Mouse (Mus musculus): ENCODE measurements at regions not wholly inside any gene's neighbourhood (a gene's known extent, or its start where the extent isn't known, plus 50 kb on each side); places are given as distances from the start of the nearest gene placed in this dataset.

- Histone ChIP-seq H3K27ac (replicated peaks) (no peak overlapping the region), H3K9me3 (ENCODE audit: control insufficient read depth, low read length) (no peaks in the 10 kb centered on the region), H3K27me3 (ENCODE audit: control insufficient read depth, insufficient read depth, low read length) (no peaks in the 10 kb centered on the region), H3K4me2 (replicated peaks; ENCODE audit: low read depth) (no peak overlapping the region), H3K4me1 (replicated peaks; ENCODE audit: control insufficient read depth, insufficient read depth) (no peaks in the 10 kb centered on the region), H3K9ac (ENCODE audit: low read length) (no peak overlapping the region), H3K36me3 (ENCODE audit: control insufficient read depth, insufficient read depth, low read length) (no peaks in the 10 kb centered on the region), H3K4me3 (ENCODE audit: low read depth, low read length) (no peak overlapping the region)
- ATAC-seq (ENCODE audit: low FRiP score, low TSS enrichment) (no peak), DNase-seq (ENCODE audit: low spot score) (no peak)
- WGBS, result 77% methylated on average over 3 of the region's 3 CpGs
- TF ChIP-seq CTCF (IDR thresholded peaks at IDR 0.05; ENCODE audit: low read depth) (no peak), EP300 (optimal IDR thresholded peaks at IDR 0.05) (no peak)
Observed at GRCm38 (mm10) chr13:119314356-119314755, 114.0 kb upstream of the Paip1 start.

GRCm38 (mm10) chr13:119318358-119318757 lies 110.0 kb upstream of the Paip1 start:
- H3K9me3 ChIP-seq (ENCODE audit: control insufficient read depth, low read length), result no peaks in the 10 kb centered on the region
- ATAC-seq (ENCODE audit: low FRiP score, low TSS enrichment), result no peak
- WGBS, result 76% methylated on average over 1 of the region's 1 CpGs

GRCm38 (mm10) chr13:119325510-119325909 lies 102.9 kb upstream of the Paip1 start:
- Histone ChIP-seq H3K4me1 (replicated peaks; ENCODE audit: control insufficient read depth, insufficient read depth) (no peaks in the 10 kb centered on the region), H3K4me3 (ENCODE audit: low read depth, low read length) (no peak overlapping the region), H3K27me3 (ENCODE audit: control insufficient read depth, insufficient read depth, low read length) (no peaks in the 10 kb centered on the region), H3K9ac (ENCODE audit: low read length) (no peak overlapping the region), H3K9me3 (ENCODE audit: control insufficient read depth, low read length) (no peaks in the 10 kb centered on the region), H3K36me3 (ENCODE audit: control insufficient read depth, insufficient read depth, low read length) (no peaks in the 10 kb centered on the region), H3K27ac (replicated peaks) (no peak overlapping the region), H3K4me2 (replicated peaks; ENCODE audit: low read depth) (no peak overlapping the region)
- 88% methylated on average over 2 of the region's 2 CpGs for WGBS
- no peak for DNase-seq (ENCODE audit: low spot score)
- ATAC-seq (ENCODE audit: low FRiP score, low TSS enrichment), result no peak
- no peak for TF ChIP-seq EP300 (optimal IDR thresholded peaks at IDR 0.05)
- no peak for TF ChIP-seq CTCF (IDR thresholded peaks at IDR 0.05; ENCODE audit: low read depth)

More at GRCm38 (mm10) chr13:119318358-119318757, 110.0 kb upstream of the Paip1 start:
- no peak for DNase-seq (ENCODE audit: low spot score)
- no peaks in the 10 kb centered on the region for H3K27me3 ChIP-seq (ENCODE audit: control insufficient read depth, insufficient read depth, low read length)
- no peaks in the 10 kb centered on the region for H3K36me3 ChIP-seq (ENCODE audit: control insufficient read depth, insufficient read depth, low read length)
- TF ChIP-seq EP300 (optimal IDR thresholded peaks at IDR 0.05), result no peak
- peak; percentile 74 for TF ChIP-seq CTCF (IDR thresholded peaks at IDR 0.05; ENCODE audit: low read depth)
- H3K4me1 ChIP-seq (replicated peaks; ENCODE audit: control insufficient read depth, insufficient read depth), result no peaks in the 10 kb centered on the region
- H3K4me2 ChIP-seq (replicated peaks; ENCODE audit: low read depth), result no peak overlapping the region
- no peak overlapping the region for H3K4me3 ChIP-seq (ENCODE audit: low read depth, low read length)
- no peak overlapping the region for H3K27ac ChIP-seq (replicated peaks)
- H3K9ac ChIP-seq (ENCODE audit: low read length), result no peak overlapping the region

- TF ChIP-seq EP300 (optimal IDR thresholded peaks at IDR 0.05), result no peak
- no peak for TF ChIP-seq CTCF (IDR thresholded peaks at IDR 0.05; ENCODE audit: low read depth)
- WGBS, result 80% methylated on average over 5 of the region's 5 CpGs
- H3K4me2 ChIP-seq (replicated peaks; ENCODE audit: low read depth), result no peak overlapping the region
- H3K9ac ChIP-seq (ENCODE audit: low read length), result no peak overlapping the region
- ATAC-seq (ENCODE audit: low FRiP score, low TSS enrichment) (no peak), DNase-seq (ENCODE audit: low spot score) (no peak)
- no peak overlapping the region for H3K27ac ChIP-seq (replicated peaks)
- no peaks in the 10 kb centered on the region for H3K27me3 ChIP-seq (ENCODE audit: control insufficient read depth, insufficient read depth, low read length)
- H3K4me3 ChIP-seq (ENCODE audit: low read depth, low read length), result no peak overlapping the region
- no peaks in the 10 kb centered on the region for H3K36me3 ChIP-seq (ENCODE audit: control insufficient read depth, insufficient read depth, low read length)
- no peaks in the 10 kb centered on the region for H3K9me3 ChIP-seq (ENCODE audit: control insufficient read depth, low read length)
- H3K4me1 ChIP-seq (replicated peaks; ENCODE audit: control insufficient read depth, insufficient read depth), result no peaks in the 10 kb centered on the region
Observed at GRCm38 (mm10) chr13:119326877-119327625, 101.3 kb upstream of the Paip1 start.

- 64% methylated on average over 4 of the region's 4 CpGs for WGBS
- Histone ChIP-seq H3K9ac (ENCODE audit: low read length) (no peak overlapping the region), H3K27me3 (ENCODE audit: control insufficient read depth, insufficient read depth, low read length) (no peaks in the 10 kb centered on the region), H3K4me2 (replicated peaks; ENCODE audit: low read depth) (no peak overlapping the region), H3K27ac (replicated peaks) (no peak overlapping the region), H3K9me3 (ENCODE audit: control insufficient read depth, low read length) (no peaks in the 10 kb centered on the region), H3K4me1 (replicated peaks; ENCODE audit: control insufficient read depth, insufficient read depth) (no peaks in the 10 kb centered on the region), H3K4me3 (ENCODE audit: low read depth, low read length) (no peak overlapping the region), H3K36me3 (ENCODE audit: control insufficient read depth, insufficient read depth, low read length) (no peaks in the 10 kb centered on the region)
- no peak for ATAC-seq (ENCODE audit: low FRiP score, low TSS enrichment)
- TF ChIP-seq EP300 (optimal IDR thresholded peaks at IDR 0.05) (no peak), CTCF (IDR thresholded peaks at IDR 0.05; ENCODE audit: low read depth) (no peak)
- no peak for DNase-seq (ENCODE audit: low spot score)
Observed at GRCm38 (mm10) chr13:119328731-119329130, 99.7 kb upstream of the Paip1 start.

GRCm38 (mm10) chr13:119331815-119332214 lies 96.6 kb upstream of the Paip1 start:
- no peak overlapping the region for H3K9ac ChIP-seq (ENCODE audit: low read length)
- no peak overlapping the region for H3K4me3 ChIP-seq (ENCODE audit: low read depth, low read length)
- H3K36me3 ChIP-seq (ENCODE audit: control insufficient read depth, insufficient read depth, low read length), result no peaks in the 10 kb centered on the region
- DNase-seq (ENCODE audit: low spot score) (no peak), ATAC-seq (ENCODE audit: low FRiP score, low TSS enrichment) (no peak)
- no peak overlapping the region for H3K4me2 ChIP-seq (replicated peaks; ENCODE audit: low read depth)
- H3K4me1 ChIP-seq (replicated peaks; ENCODE audit: control insufficient read depth, insufficient read depth), result no peaks in the 10 kb centered on the region
- WGBS, result 93% methylated on average over 3 of the region's 3 CpGs
- no peaks in the 10 kb centered on the region for H3K27me3 ChIP-seq (ENCODE audit: control insufficient read depth, insufficient read depth, low read length)
- H3K27ac ChIP-seq (replicated peaks), result no peak overlapping the region
- H3K9me3 ChIP-seq (ENCODE audit: control insufficient read depth, low read length), result no peaks in the 10 kb centered on the region
- TF ChIP-seq CTCF (IDR thresholded peaks at IDR 0.05; ENCODE audit: low read depth), result no peak
- no peak for TF ChIP-seq EP300 (optimal IDR thresholded peaks at IDR 0.05)
